Mouse (Mus musculus) kidney, adult 8-10 months (tissue): ENCODE results near the gene Ceacam2.
A peak's percentile ranks its signal among the peaks of the same experiment; 100 is the strongest.
"Not testable (repeated sequence)": the region's sequence is repeated elsewhere in the genome, so short reads cannot be mapped to it uniquely, and the experiment has no call there.

ENCODE experiments used
- DNase-seq, 2 experiments: peaks; one replicate each; pipeline ENCODE4 v3.0.0; 2022

Ceacam2 gene

GRCm38 (mm10) chr7:25483133-25483735, 56.4 kb downstream of the Ceacam2 start:
- no peak for DNase-seq

- DNase-seq = not testable (repeated sequence)
Measured at GRCm38 (mm10) chr7:25480791-25481190, 58.9 kb downstream of the Ceacam2 start.

GRCm38 (mm10) chr7:25479440-25479839, 60.2 kb downstream of the Ceacam2 start:
- peak; percentile 45 to 75 for DNase-seq

GRCm38 (mm10) chr7:25477752-25478093, 61.9 kb downstream of the Ceacam2 start:
- DNase-seq = not testable (repeated sequence)

GRCm38 (mm10) chr7:25477091-25477751, 62.4 kb downstream of the Ceacam2 start, which contains the start of gene Ceacam1:
Gene Ceacam1 (minus strand): TSS chr7:25477603.
- peak; percentile 79 to 86 for DNase-seq

GRCm38 (mm10) chr7:25471821-25472220, 67.8 kb downstream of the Ceacam2 start:
- not testable (repeated sequence) for DNase-seq
